Mouse (Mus musculus) olfactory bulb, adult 2 months (tissue): ENCODE data around the gene Plekhb1. TPM values are rescaled to one million over a fixed set of nuclear protein-coding genes. Genes with fewer than 3 reads are reported as not detected.

Experiments used
- H3K27ac ChIP-seq: fragments of 200-500 bp; 2 replicates; pipeline ENCODE4 v1.5.1; 2012; ENCODE audit warnings: low read depth, low read length; ENCODE audit not compliant: insufficient read depth
- H3K4me1 ChIP-seq: fragments of 200-500 bp; 2 replicates; pipeline ENCODE4 v1.6.1; 2012; ENCODE audit warnings: low read length; ENCODE audit not compliant: control insufficient read depth, insufficient read depth
- H3K4me3 ChIP-seq: fragments of 200-500 bp; 2 replicates; pipeline ENCODE4 v1.5.1; 2012; ENCODE audit warnings: mild to moderate bottlenecking, low read depth, low read length, moderate library complexity; ENCODE audit not compliant: insufficient read depth
- CTCF ChIP-seq: fragments of 200-500 bp; IDR thresholded peaks from 2 replicates; pipeline ENCODE4 v1.5.1; 2012; ENCODE audit warnings: low read depth, mild to moderate bottlenecking, low read length, moderate library complexity; ENCODE audit not compliant: insufficient read depth
- POLR2A ChIP-seq: fragments of 200-500 bp; IDR thresholded peaks from 2 replicates; pipeline ENCODE4 v1.6.1; 2012; ENCODE audit warnings: mild to moderate bottlenecking, low read depth, low read length, moderate library complexity; ENCODE audit not compliant: insufficient read depth
- WGBS: fragments of 180-500 bp; shearing (Covaris S2); methylation state at CpG from one replicate; pipeline ENCODE4 v1.1.7; 2018; 5-methylcytosine and 5-hydroxymethylcytosine counted together
- polyA plus RNA-seq: library from polyadenylated mRNA; stranded (reverse); fragments of >200 nt; gene quantifications from 2 replicates; pipeline ENCODE4 v1.2.4, GENCODE M21; 2012; ENCODE audit warnings: low replicate concordance; ENCODE audit not compliant: missing spikeins, insufficient read depth, insufficient read length

Gene Plekhb1
- not detected in 2 replicates for polyA plus RNA-seq

GRCm38 (mm10) chr7:100662231-100662630, at the start of gene Plekhb1:
TSS of gene Plekhb1 (minus strand) at chr7:100662414.
- Histone ChIP-seq H3K4me3 (no peak within 1 kb of the TSS), H3K27ac (no peak within 1 kb of the TSS), H3K4me1 (0 out of 2 replicates have a peak, but pooled peaks cover 3% of the 10 kb centered on the region)
- TF ChIP-seq CTCF (no peak), POLR2A (no peak)
- WGBS, result 80% methylated on average over 8 of the region's 8 CpGs

DNA sequence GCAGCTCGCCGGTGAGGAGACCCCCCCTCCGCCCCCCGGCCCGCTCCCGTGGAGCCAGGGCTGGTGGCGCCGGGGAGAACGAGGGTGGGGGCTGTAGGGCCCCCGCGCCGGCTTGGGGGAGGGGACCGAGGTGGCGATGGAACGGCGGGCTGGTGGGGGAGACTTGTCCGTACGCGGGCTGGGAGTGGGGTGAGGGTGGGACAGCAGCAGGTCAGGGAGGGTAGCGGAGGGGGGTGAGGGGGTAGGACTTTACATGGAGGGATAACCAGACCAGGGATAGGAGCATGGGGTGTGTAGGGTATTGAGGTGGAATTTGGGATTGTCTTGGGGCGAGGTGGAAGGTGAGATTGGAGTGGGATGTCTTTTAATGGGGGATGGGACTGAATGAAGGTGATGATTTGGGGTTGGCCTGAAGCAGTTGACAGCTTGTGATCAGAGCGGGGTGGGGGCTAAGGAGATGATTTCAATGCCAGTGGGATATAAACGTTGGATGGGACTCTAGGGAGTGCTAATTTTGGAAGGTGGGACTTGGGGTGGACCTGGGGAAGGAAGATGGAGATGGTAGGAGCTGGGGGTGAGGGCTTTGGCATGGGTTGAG, 44.8 kb upstream of the Plekhb1 start:
- peak overlapping the region; percentile 84 for H3K4me3 ChIP-seq
- peak overlapping the region; percentile 89 for H3K27ac ChIP-seq
- WGBS, result 1% methylated on average over 23 of the region's 23 CpGs

GRCm38 (mm10) chr7:100706143-100706841, 44.1 kb upstream of the Plekhb1 start, which contains the start of gene Fam168a:
TSS of gene Fam168a (plus strand) at chr7:100706635.
- under 1% methylated on average over 34 of the region's 37 CpGs for WGBS
- H3K27ac ChIP-seq, result peak within 1 kb of the TSS; percentile 89
- peak; percentile 79 for TF ChIP-seq POLR2A
- no peak for TF ChIP-seq CTCF

More for the DNA sequence above, 44.8 kb upstream of the Plekhb1 start:
- H3K4me1 ChIP-seq, result no peaks in the 10 kb centered on the region
- TF ChIP-seq POLR2A (no peak; the same call in 1 of the 2 replicates), CTCF (no peak)

GRCm38 (mm10) chr7:100699771-100700770, 37.9 kb upstream of the Plekhb1 start:
- H3K4me3 ChIP-seq, result no peak overlapping the region

More at GRCm38 (mm10) chr7:100706143-100706841, 44.1 kb upstream of the Plekhb1 start, which contains the start of gene Fam168a:
- Histone ChIP-seq H3K4me1 (no peaks in the 10 kb centered on the region), H3K4me3 (peak within 1 kb of the TSS; percentile 84)

DNA sequence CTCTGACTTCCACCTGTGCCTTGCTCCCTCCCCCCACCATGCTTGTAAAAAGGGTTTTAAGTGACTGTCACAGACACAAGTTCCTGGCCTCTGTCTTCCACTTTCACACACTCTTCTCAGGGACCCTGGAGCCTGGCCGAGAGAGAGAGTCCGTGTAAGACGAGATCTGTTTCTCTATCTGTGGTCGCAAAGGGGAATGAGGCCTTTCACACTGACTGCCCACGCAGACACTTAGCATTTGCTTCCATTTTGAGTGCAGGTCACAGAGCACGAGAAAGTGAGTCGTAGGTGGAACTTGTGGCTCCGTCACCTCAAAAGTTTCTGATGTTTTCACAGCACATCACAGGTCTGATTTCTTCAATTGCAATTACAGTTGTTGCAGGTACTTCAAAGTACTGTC, 31.0 kb upstream of the Plekhb1 start:
- TF ChIP-seq POLR2A (no peak), CTCF (no peak)
- Histone ChIP-seq H3K27ac (no peak overlapping the region), H3K4me1 (no peaks in the 10 kb centered on the region), H3K4me3 (no peak overlapping the region)
- WGBS, result 81% methylated on average over 8 of the region's 8 CpGs

More at GRCm38 (mm10) chr7:100699771-100700770, 37.9 kb upstream of the Plekhb1 start:
- WGBS, result 81% methylated on average over 8 of the region's 8 CpGs
- no peak overlapping the region for H3K27ac ChIP-seq
- TF ChIP-seq POLR2A (no peak), CTCF (no peak)
- H3K4me1 ChIP-seq, result no peaks in the 10 kb centered on the region

GRCm38 (mm10) chr7:100688471-100688870, 26.3 kb upstream of the Plekhb1 start:
- no peak overlapping the region for H3K4me3 ChIP-seq
- H3K4me1 ChIP-seq, result no peaks in the 10 kb centered on the region
- H3K27ac ChIP-seq, result no peak overlapping the region
- no peak for TF ChIP-seq POLR2A
- 87% methylated on average over 7 of the region's 7 CpGs for WGBS

DNA sequence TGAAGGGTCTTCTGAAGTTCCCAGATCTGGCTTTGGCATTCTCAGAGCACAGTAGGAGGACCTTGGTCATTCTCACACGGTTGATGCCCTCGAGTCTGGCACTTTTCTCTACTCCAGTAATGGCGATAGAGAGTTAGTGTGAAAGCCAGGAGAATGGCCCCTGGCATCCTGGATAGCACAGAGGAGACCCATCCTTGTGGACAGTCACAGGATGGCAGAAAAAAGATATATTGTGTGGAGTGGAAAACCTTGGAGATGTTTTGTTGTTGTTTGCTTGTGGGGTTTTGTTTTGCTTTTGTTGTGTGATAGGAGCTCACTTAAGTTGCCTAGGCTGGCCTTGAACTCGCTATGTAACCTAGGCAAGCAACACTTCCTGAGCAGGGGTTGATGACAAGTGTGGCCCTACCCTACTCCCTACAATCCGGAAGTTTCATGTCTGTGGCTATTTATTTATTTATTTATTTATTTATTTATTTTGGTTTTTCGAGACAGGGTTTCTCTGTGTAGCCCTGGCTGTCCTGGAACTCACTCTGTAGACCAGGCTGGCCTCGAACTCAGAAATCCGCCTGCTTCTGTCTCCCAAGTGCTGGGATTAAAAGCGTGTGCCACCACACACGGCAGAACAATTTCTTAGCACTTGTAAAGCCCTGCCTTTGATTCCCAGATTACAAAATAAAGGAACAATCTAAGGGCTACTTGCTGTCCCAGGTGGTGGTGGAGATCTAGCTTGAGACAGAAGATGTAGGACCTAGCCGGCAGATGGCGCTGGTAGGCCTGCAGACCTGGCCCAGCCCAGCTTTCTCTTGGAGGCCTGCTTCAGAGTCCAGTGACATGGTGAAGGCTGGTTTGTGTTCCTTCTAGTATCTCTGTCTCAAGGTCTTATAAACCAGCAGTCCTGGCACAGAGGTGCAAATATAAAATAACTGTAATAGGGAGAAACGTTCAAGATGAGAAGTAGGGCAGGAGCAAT, 23.1 kb upstream of the Plekhb1 start:
- H3K4me1 ChIP-seq, result no peaks in the 10 kb centered on the region
- 49% methylated on average over 13 of the region's 13 CpGs for WGBS
- TF ChIP-seq POLR2A (no peak), CTCF (peak; percentile 67)

GRCm38 (mm10) chr7:100684538-100684937, 22.3 kb upstream of the Plekhb1 start:
- H3K4me3 ChIP-seq, result no peak overlapping the region
- H3K4me1 ChIP-seq, result no peaks in the 10 kb centered on the region
- 53% methylated on average over 7 of the region's 7 CpGs for WGBS
- TF ChIP-seq POLR2A (no peak), CTCF (no peak)
- no peak overlapping the region for H3K27ac ChIP-seq

More for the DNA sequence above, 23.1 kb upstream of the Plekhb1 start:
- H3K4me3 ChIP-seq, result no peak overlapping the region
- H3K27ac ChIP-seq, result no peak overlapping the region
